In genomic region chr9:69133696-69134095, GRCm38 (mm10) we compare ENCODE assay signal across 10 mouse cellular contexts.
DNase-seq lines count a peak whose midpoint lies in the region; ATAC-seq lines count a peak whose summit lies in the region.
"Had no signal": no experiment of that assay in that cellular context is flagged by ENCODE, and none has a peak within 500 bp of the region (broad histone marks: within the 10 kb centered on the region; RNA-seq: fewer than 3 reads in every experiment).

No protein-coding gene starts in this region.

- 15% methylated on average over 7 of the region's 7 CpGs for WGBS in embryonic facial prominence, embryonic 14.5 days
- WGBS in neural tube, embryonic 11.5 days = 65% methylated on average over 7 of the region's 7 CpGs

- no peaks in the 10 kb centered on the region for H3K36me3 ChIP-seq in embryonic facial prominence, embryonic 14.5 days (ENCODE audit: control insufficient read depth, insufficient read depth, low read length)
- H3K36me3 ChIP-seq in neural tube, embryonic 11.5 days (ENCODE audit: control insufficient read depth, insufficient read depth, low read length) = no peaks in the 10 kb centered on the region

- H3K9ac ChIP-seq in embryonic facial prominence, embryonic 14.5 days (ENCODE audit: low read depth, low read length) = no peak overlapping the region
- no peak overlapping the region for H3K9ac ChIP-seq in neural tube, embryonic 11.5 days (ENCODE audit: low read length)

- H3K4me1 ChIP-seq in embryonic facial prominence, embryonic 14.5 days (ENCODE audit: control insufficient read depth, insufficient read depth, low read length) = peaks cover 15% of the 10 kb centered on the region
- H3K4me1 ChIP-seq in neural tube, embryonic 11.5 days (ENCODE audit: control insufficient read depth, insufficient read depth, low read length) = no peaks in the 10 kb centered on the region

- H3K27me3 ChIP-seq in embryonic facial prominence, embryonic 14.5 days (replicated peaks; ENCODE audit: control insufficient read depth, insufficient read depth, low read length) = no peaks in the 10 kb centered on the region
- no peaks in the 10 kb centered on the region for H3K27me3 ChIP-seq in neural tube, embryonic 11.5 days (ENCODE audit: control insufficient read depth, insufficient read depth, low read length)

- no peaks in the 10 kb centered on the region for H3K9me3 ChIP-seq in embryonic facial prominence, embryonic 14.5 days (ENCODE audit: control insufficient read depth, low read length)
- H3K9me3 ChIP-seq in neural tube, embryonic 11.5 days (ENCODE audit: control insufficient read depth, low read length) = no peaks in the 10 kb centered on the region

- DNase-seq in kidney, postnatal 14 days = peak; percentile 23
- no peak for DNase-seq in kidney, adult 9 months
- DNase-seq in embryonic facial prominence, embryonic 14.5 days (ENCODE audit: low spot score) = peak; percentile 73
- peak; percentile 38 for DNase-seq in heart, postnatal 4 days
- peak; percentile 40 for DNase-seq in neural tube, embryonic 11.5 days (ENCODE audit: low spot score)
- DNase-seq in left cerebral cortex, adult 18-20 months (ENCODE audit: low spot score in 2 of 2) = no peak
- no peak for DNase-seq in Muller cell, postnatal 12 days (ENCODE audit: inconsistent ontology term)
- DNase-seq in spleen, postnatal 10 days (ENCODE audit: low spot score in 2 of 2) = no peak
- DNase-seq: cerebellum, adult 9-10 months had no signal

- peak overlapping the region; percentile 42 for H3K27ac ChIP-seq in embryonic facial prominence, embryonic 14.5 days (replicated peaks; ENCODE audit: low read depth, low read length)
- no peak overlapping the region for H3K27ac ChIP-seq in neural tube, embryonic 11.5 days (ENCODE audit: low read depth, low read length)

- ATAC-seq in embryonic facial prominence, embryonic 14.5 days (ENCODE audit: low read depth) = peak; percentile 22; the same call in 1 of the 2 replicates
- ATAC-seq in neural tube, embryonic 11.5 days (ENCODE audit: insufficient read depth, low FRiP score, low TSS enrichment) = no peak

- H3K4me3 ChIP-seq in embryonic facial prominence, embryonic 14.5 days (ENCODE audit: low read depth, low read length) = no peak overlapping the region
- no peak overlapping the region for H3K4me3 ChIP-seq in neural tube, embryonic 11.5 days (ENCODE audit: low read depth, low read length)
- H3K4me3 ChIP-seq: myocyte had no signal

- H3K4me2 ChIP-seq in embryonic facial prominence, embryonic 14.5 days (ENCODE audit: low read depth, low read length) = peak overlapping the region; percentile 28
- no peak overlapping the region for H3K4me2 ChIP-seq in neural tube, embryonic 11.5 days (ENCODE audit: low read depth)

Comparison
In these comparisons a context has a peak if more than half of its experiments do, and no peak if none do; other contexts are left out.
1. DNase-seq: peak in kidney, postnatal 14 days (single experiment), embryonic facial prominence, embryonic 14.5 days (single experiment), heart, postnatal 4 days (single experiment) and neural tube, embryonic 11.5 days (single experiment); none in kidney, adult 9 months (single experiment), left cerebral cortex, adult 18-20 months (0 of 2), Muller cell, postnatal 12 days (single experiment) and spleen, postnatal 10 days (0 of 2).